Mouse (Mus musculus) forebrain, embryonic 14.5 days (tissue): Measurements from ENCODE around the gene Calm5. TPM values are rescaled to one million over a fixed set of nuclear protein-coding genes. Genes with fewer than 3 reads are reported as not detected.
"Not testable (repeated sequence)": the region's sequence is repeated elsewhere in the genome, so short reads cannot be mapped to it uniquely, and the experiment has no call there.

ENCODE experiments used
- ATAC-seq: fragments of 200-750 bp; cut with Nextera tagmentation; 2 replicates; pipeline ENCODE4 v1.8.0; 2017; ENCODE audit warnings: mild to moderate bottlenecking, moderate library complexity
- DNase-seq: peaks from one replicate; pipeline ENCODE4 v3.0.0-alpha.2; 2015; ENCODE audit warnings: low spot score
- H3K27ac ChIP-seq: fragments of 300-500 bp; sonication (generic); 2 replicates; pipeline ENCODE4 v1.5.1; 2014; ENCODE audit warnings: low read depth, mild to moderate bottlenecking, control low read depth, low read length, moderate library complexity
- H3K27me3 ChIP-seq: fragments of 300-500 bp; sonication (generic); replicated peaks from 2 replicates; pipeline ENCODE4 v1.6.1; 2014; ENCODE audit warnings: low read length, control low read depth, mixed read lengths; ENCODE audit not compliant: control insufficient read depth, insufficient read depth
- H3K36me3 ChIP-seq: fragments of 300-500 bp; sonication (generic); 2 replicates; pipeline ENCODE4 v1.6.1; 2014; ENCODE audit warnings: low read length, control low read depth; ENCODE audit not compliant: control insufficient read depth, insufficient read depth
- H3K4me1 ChIP-seq: fragments of 300-500 bp; sonication (generic); 2 replicates; pipeline ENCODE4 v1.6.1; 2014; ENCODE audit warnings: antibody characterized with exemption, low read length, control low read depth; ENCODE audit not compliant: control insufficient read depth, insufficient read depth
- H3K4me2 ChIP-seq: fragments of 300-500 bp; sonication (generic); 2 replicates; pipeline ENCODE4 v1.6.1; 2014; ENCODE audit warnings: mild to moderate bottlenecking, control low read depth, low read length
- H3K4me3 ChIP-seq: fragments of 300-500 bp; sonication (generic); 2 replicates; pipeline ENCODE4 v1.5.1; 2014; ENCODE audit warnings: low read depth, low read length, control low read depth
- H3K9ac ChIP-seq: fragments of 300-500 bp; sonication (generic); 2 replicates; pipeline ENCODE4 v1.6.1; 2014; ENCODE audit warnings: mild to moderate bottlenecking, low read length, control low read depth, moderate library complexity
- H3K9me3 ChIP-seq: fragments of 300-500 bp; sonication (generic); replicated peaks from 2 replicates; pipeline ENCODE4 v1.6.1; 2016; ENCODE audit warnings: low read length, control low read depth, mixed read lengths; ENCODE audit not compliant: control insufficient read depth
- WGBS: fragments of 180-500 bp; shearing (Covaris S2); extraction: QIAGEN DNeasy Blood & Tissue Kit; methylation state at CpG from one replicate; pipeline ENCODE4 v1.1.7; 2014; 5-methylcytosine and 5-hydroxymethylcytosine counted together
- polyA plus RNA-seq: library from polyadenylated mRNA; unstranded; fragments of >200 nt; fragmentation: Nextera tagmentation; extraction: Ambion mirVana; gene quantifications from 2 replicates; pipeline ENCODE4 v1.2.1, GENCODE M21; 2014

Gene Calm5
- not detected in 2 replicates for polyA plus RNA-seq

GRCm38 (mm10) chr13:3853648-3854333 lies at the start of gene Calm5:
TSS of gene Calm5 (plus strand) at chr13:3854173.
- not testable (repeated sequence) for H3K9me3 ChIP-seq, H3K4me3 ChIP-seq, H3K4me2 ChIP-seq, H3K36me3 ChIP-seq, H3K27me3 ChIP-seq, ATAC-seq, DNase-seq, H3K27ac ChIP-seq, H3K4me1 ChIP-seq, H3K9ac ChIP-seq
- 86% methylated on average over 3 of the region's 3 CpGs for WGBS

GRCm38 (mm10) chr13:3804186-3804585 lies 49.8 kb upstream of the Calm5 start, which contains the start of gene Calml3:
TSS of gene Calml3 (minus strand) at chr13:3804316.
- 91% methylated on average over 13 of the region's 13 CpGs for WGBS
- ATAC-seq = no peak

GRCm38 (mm10) chr13:3805132-3805531 lies 48.8 kb upstream of the Calm5 start:
- Histone ChIP-seq H3K36me3 (no peaks in the 10 kb centered on the region), H3K27me3 (no peaks in the 10 kb centered on the region), H3K4me1 (no peaks in the 10 kb centered on the region), H3K4me3 (no peak overlapping the region), H3K9ac (no peak overlapping the region), H3K9me3 (no peaks in the 10 kb centered on the region), H3K4me2 (no peak overlapping the region), H3K27ac (no peak overlapping the region)
- 61% methylated on average over 2 of the region's 2 CpGs for WGBS
- DNase-seq = no peak
- ATAC-seq = no peak

More at GRCm38 (mm10) chr13:3804186-3804585, 49.8 kb upstream of the Calm5 start, which contains the start of gene Calml3:
- Histone ChIP-seq H3K27me3 (no peaks in the 10 kb centered on the region), H3K9me3 (no peaks in the 10 kb centered on the region), H3K36me3 (no peaks in the 10 kb centered on the region), H3K9ac (no peak within 1 kb of the TSS), H3K4me1 (no peaks in the 10 kb centered on the region), H3K27ac (no peak within 1 kb of the TSS), H3K4me2 (no peak within 1 kb of the TSS), H3K4me3 (no peak within 1 kb of the TSS)
- no peak for DNase-seq

- DNase-seq = no peak
- WGBS = 89% methylated on average over 5 of the region's 5 CpGs
- Histone ChIP-seq H3K27me3 (no peaks in the 10 kb centered on the region), H3K27ac (no peak overlapping the region), H3K4me2 (no peak overlapping the region), H3K4me1 (no peaks in the 10 kb centered on the region), H3K4me3 (no peak overlapping the region), H3K9me3 (no peaks in the 10 kb centered on the region), H3K36me3 (no peaks in the 10 kb centered on the region), H3K9ac (no peak overlapping the region)
- no peak for ATAC-seq
Observed at GRCm38 (mm10) chr13:3805638-3806037, 48.3 kb upstream of the Calm5 start.

GRCm38 (mm10) chr13:3807131-3807827 lies 46.7 kb upstream of the Calm5 start:
- no peak for ATAC-seq
- H3K4me3 ChIP-seq = no peak overlapping the region
- H3K27me3 ChIP-seq = no peaks in the 10 kb centered on the region
- H3K27ac ChIP-seq = no peak overlapping the region
- DNase-seq = no peak
- H3K4me1 ChIP-seq = no peaks in the 10 kb centered on the region
- no peak overlapping the region for H3K9ac ChIP-seq
- no peaks in the 10 kb centered on the region for H3K9me3 ChIP-seq
- WGBS = 80% methylated on average over 7 of the region's 7 CpGs
- H3K36me3 ChIP-seq = no peaks in the 10 kb centered on the region
- H3K4me2 ChIP-seq = no peak overlapping the region

GRCm38 (mm10) chr13:3818012-3818739 lies 35.8 kb upstream of the Calm5 start:
- Histone ChIP-seq H3K4me3 (no peak overlapping the region), H3K4me2 (no peak overlapping the region), H3K27ac (no peak overlapping the region), H3K4me1 (no peaks in the 10 kb centered on the region), H3K9ac (no peak overlapping the region), H3K27me3 (no peaks in the 10 kb centered on the region), H3K36me3 (no peaks in the 10 kb centered on the region), H3K9me3 (no peaks in the 10 kb centered on the region)
- 80% methylated on average over 5 of the region's 5 CpGs for WGBS
- ATAC-seq (no peak), DNase-seq (no peak)

- WGBS = 88% methylated on average over 2 of the region's 2 CpGs
Observed at GRCm38 (mm10) chr13:3818740-3819076, 35.3 kb upstream of the Calm5 start.

GRCm38 (mm10) chr13:3822105-3822504 lies 31.9 kb upstream of the Calm5 start:
- H3K36me3 ChIP-seq = no peaks in the 10 kb centered on the region
- no peaks in the 10 kb centered on the region for H3K27me3 ChIP-seq
- no peak overlapping the region for H3K4me3 ChIP-seq
- H3K9ac ChIP-seq = no peak overlapping the region
- H3K4me2 ChIP-seq = no peak overlapping the region
- DNase-seq (no peak), ATAC-seq (no peak)
- no peaks in the 10 kb centered on the region for H3K4me1 ChIP-seq
- WGBS = 71% methylated on average over 4 of the region's 4 CpGs
- H3K9me3 ChIP-seq = no peaks in the 10 kb centered on the region
- no peak overlapping the region for H3K27ac ChIP-seq

More at GRCm38 (mm10) chr13:3818740-3819076, 35.3 kb upstream of the Calm5 start:
- no peaks in the 10 kb centered on the region for H3K36me3 ChIP-seq
- no peak overlapping the region for H3K27ac ChIP-seq
- no peaks in the 10 kb centered on the region for H3K9me3 ChIP-seq
- no peak overlapping the region for H3K4me2 ChIP-seq
- DNase-seq = no peak
- no peak overlapping the region for H3K9ac ChIP-seq
- no peaks in the 10 kb centered on the region for H3K4me1 ChIP-seq
- H3K4me3 ChIP-seq = no peak overlapping the region
- no peaks in the 10 kb centered on the region for H3K27me3 ChIP-seq
- ATAC-seq = no peak

- DNase-seq (no peak), ATAC-seq (no peak)
- no peak overlapping the region for H3K27ac ChIP-seq
- H3K4me3 ChIP-seq = no peak overlapping the region
- H3K27me3 ChIP-seq = no peaks in the 10 kb centered on the region
- no peak overlapping the region for H3K9ac ChIP-seq
- no peaks in the 10 kb centered on the region for H3K9me3 ChIP-seq
- no peaks in the 10 kb centered on the region for H3K4me1 ChIP-seq
- no peak overlapping the region for H3K4me2 ChIP-seq
- no peaks in the 10 kb centered on the region for H3K36me3 ChIP-seq
Observed at GRCm38 (mm10) chr13:3825726-3826125, 28.2 kb upstream of the Calm5 start.
